Mouse (Mus musculus) bone marrow macrophage, adult 2 months (primary cell): ENCODE results near the gene Arhgap8. TPM values are rescaled to one million over a fixed set of nuclear protein-coding genes. Genes with fewer than 3 reads are reported as not detected.

Experiments
- H3K27ac ChIP-seq: 2 replicates; pipeline ENCODE4 v1.5.1; 2012; ENCODE audit warnings: low read depth, low read length; ENCODE audit not compliant: insufficient read depth
- H3K4me1 ChIP-seq: 2 replicates; pipeline ENCODE4 v1.6.1; 2012; ENCODE audit warnings: low read length; ENCODE audit not compliant: control insufficient read depth, insufficient read depth
- H3K4me3 ChIP-seq: 2 replicates; pipeline ENCODE4 v1.5.1; 2012; ENCODE audit warnings: mild to moderate bottlenecking, low read length, moderate library complexity; ENCODE audit not compliant: insufficient read depth
- CTCF ChIP-seq: IDR thresholded peaks from 2 replicates; pipeline ENCODE4 v1.5.1; 2012; ENCODE audit warnings: low read depth, mild to moderate bottlenecking, low read length, moderate library complexity
- POLR2A ChIP-seq: IDR thresholded peaks from 2 replicates; pipeline ENCODE4 v1.6.1; 2012; ENCODE audit warnings: mild to moderate bottlenecking, low read depth, low read length, borderline replicate concordance
- polyA plus RNA-seq: library from polyadenylated mRNA; stranded (reverse); fragments of >200 nt; gene quantifications from 2 replicates; pipeline ENCODE4 v1.2.4, GENCODE M21; 2012; ENCODE audit not compliant: missing spikeins, insufficient read depth, insufficient read length

The Arhgap8 gene
- polyA plus RNA-seq, 1 experiment, result not detected

DNA sequence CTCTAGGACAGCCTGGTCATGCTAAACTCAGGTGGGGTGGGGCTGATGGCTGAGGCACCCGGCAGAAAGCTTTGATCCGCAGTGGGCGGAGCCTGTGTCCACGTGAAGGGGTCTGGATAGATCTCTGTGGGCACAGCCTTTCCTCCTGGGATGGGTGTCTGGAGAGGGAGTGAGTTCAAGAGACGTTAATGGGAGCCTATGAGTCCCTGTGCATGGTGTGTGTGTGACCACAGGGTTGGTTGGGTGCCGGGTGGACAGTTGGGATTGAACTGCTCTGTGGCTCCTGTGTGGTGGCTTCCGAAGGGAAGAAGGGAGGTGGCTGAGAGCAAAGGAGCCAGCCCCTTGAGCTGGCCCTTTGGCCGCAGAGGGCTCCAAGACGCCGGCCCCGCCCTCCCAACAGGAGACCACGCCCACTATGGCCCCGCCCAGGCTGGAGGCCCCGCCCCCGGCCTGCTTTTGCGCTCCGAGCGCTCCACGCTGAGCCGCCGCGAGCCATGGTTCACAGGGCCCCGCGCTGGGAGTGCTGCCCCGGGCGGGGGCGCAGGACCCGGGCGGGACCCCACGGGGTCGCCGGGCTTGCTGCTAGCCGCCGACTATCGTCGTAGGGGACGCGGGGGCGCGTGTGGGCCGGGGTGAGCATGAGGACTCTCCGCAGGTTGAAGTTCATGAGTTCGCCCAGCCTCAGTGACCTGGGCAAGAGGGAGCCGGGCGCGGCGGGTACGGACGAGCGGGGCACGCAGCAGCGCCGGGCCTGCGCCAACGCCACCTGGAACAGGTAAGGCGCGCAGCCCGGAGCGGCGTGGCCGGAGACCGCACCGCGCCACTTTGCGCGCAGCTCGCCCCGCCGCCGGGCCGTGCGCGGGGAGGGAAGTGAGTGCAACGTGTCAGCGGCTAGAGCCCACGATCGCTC is 39.1 kb upstream of the Arhgap8 start:
- no peak for TF ChIP-seq CTCF
- no peak for TF ChIP-seq POLR2A
- Histone ChIP-seq H3K4me1 (peaks cover 21% of the 10 kb centered on the region), H3K27ac (no peak overlapping the region), H3K4me3 (peak overlapping the region; percentile 89)

DNA sequence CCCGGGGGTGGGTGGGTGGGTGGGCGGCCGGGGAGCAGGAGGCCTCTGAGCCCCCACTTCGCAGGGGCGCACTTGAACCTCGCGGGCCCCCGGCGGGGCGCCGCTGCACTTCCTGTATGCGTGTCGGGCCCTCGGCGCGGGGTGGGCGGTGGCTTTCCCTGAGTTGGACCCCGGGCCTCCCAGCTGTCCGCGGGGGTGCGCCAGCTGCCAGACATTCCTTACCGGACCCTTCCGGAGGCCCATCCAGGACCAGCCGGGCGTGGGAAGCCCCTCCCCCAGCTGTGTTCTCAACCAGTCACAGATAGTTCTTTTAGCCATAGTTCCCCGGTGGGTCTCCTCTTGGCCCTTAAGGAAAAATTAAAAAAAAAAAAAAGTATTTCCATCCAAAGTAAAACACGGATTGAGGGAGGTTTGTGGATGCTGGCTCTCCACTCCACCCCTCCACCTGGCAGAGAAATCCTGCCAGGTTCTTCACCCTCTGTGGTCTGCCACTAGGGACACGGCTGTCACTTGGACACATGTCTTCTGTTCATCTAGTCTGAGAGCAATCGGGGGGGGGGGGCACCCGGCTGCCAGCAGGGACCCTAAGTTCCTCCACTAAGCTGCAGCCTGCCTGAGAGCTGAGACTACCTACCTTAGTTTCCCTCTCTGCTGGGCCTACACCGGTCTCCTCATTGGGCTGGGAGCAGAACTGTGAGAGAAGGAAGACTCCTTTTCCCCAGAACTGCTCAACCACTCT is 38.2 kb upstream of the Arhgap8 start:
- TF ChIP-seq POLR2A (no peak), CTCF (no peak)
- Histone ChIP-seq H3K4me1 (peaks cover 28% of the 10 kb centered on the region), H3K27ac (no peak overlapping the region), H3K4me3 (peak overlapping the region; percentile 89)

DNA sequence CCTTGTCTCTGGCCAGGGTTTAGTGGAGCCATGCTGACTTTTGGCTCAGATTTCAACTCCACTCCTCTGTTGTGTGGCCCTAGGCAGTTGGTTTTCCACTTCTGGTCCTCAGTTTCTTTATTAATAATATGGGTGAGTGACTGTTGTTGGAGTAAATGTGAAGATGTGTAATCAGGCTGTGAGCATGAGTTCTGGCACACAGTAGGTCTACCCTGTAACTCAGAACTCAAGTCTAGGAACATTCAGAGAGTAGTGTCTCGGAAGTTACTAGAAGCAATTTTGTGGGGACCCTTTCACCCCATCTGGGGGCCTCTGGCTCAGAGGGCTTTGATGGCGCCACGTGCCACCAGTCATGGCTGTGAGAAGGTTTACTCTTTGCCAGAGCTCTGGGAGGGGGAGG is 37.6 kb upstream of the Arhgap8 start:
- TF ChIP-seq POLR2A, result no peak
- TF ChIP-seq CTCF, result no peak
- no peak overlapping the region for H3K27ac ChIP-seq
- peaks cover 28% of the 10 kb centered on the region for H3K4me1 ChIP-seq
- H3K4me3 ChIP-seq, result peak overlapping the region; percentile 89

DNA sequence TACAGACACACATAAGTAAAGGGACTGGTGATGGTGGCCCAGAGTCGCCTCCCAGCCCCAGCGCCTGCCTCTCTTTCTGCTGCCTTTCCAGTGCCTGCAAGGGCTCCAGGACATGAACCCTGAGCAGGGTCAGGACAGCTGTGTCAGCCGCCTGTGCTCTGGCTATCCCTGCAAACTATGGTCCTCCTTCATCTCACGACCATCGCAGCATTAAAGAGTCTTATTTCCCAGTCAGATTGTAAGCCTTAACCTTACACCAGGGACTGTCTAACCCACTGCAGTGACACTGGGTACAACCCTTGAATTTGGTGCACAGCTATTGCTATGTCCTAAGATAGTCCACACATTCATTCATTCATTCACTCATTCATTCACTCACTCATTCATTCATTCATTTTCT is 37.0 kb upstream of the Arhgap8 start:
- Histone ChIP-seq H3K27ac (no peak overlapping the region), H3K4me3 (no peak overlapping the region), H3K4me1 (peaks cover 28% of the 10 kb centered on the region)
- TF ChIP-seq CTCF, result no peak
- no peak for TF ChIP-seq POLR2A

DNA sequence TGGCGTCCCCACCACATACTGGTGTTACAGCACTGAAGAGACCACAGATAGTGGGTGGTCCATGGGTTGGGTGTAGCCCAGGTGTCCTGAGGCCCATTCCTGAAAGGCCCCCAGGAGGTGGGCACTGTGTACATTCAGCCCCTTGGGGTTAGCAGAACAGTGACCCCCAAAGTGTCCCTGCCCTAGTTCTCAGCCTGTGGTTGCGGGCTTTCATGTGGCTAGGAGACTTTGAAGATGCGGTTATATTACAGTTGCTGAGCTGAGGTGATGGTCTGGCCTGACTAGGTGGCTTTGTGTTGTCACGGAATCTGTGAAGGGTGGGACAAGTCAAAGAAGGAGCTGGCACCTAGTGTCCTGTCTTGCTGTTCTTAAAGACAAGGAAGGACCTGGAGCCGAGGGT is 35.3 kb upstream of the Arhgap8 start:
- TF ChIP-seq POLR2A (no peak), CTCF (no peak)
- Histone ChIP-seq H3K27ac (no peak overlapping the region), H3K4me3 (no peak overlapping the region), H3K4me1 (peaks cover 28% of the 10 kb centered on the region)

DNA sequence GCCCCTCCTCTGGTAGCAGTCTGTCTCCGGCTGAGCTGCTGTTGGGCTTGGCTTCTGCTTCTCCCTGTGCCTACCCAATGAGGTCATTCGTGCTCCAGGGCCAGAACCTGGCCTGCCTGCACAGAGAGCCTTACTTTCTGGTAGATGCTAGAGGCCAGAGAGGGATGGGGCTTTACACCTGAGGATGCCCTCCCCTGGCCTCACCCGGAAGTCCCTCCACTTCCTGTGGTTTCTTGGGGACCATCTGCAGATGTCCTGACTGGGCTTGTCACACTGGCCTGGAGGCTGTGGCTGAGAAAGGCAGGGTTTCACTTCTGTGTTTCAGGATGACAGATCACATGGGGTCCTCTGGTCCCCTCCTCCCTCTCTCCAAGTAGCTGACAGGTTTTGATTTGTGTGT is 34.4 kb upstream of the Arhgap8 start:
- no peak for TF ChIP-seq POLR2A
- peak; percentile 6; the same call in 1 of the 2 replicates for TF ChIP-seq CTCF
- Histone ChIP-seq H3K4me3 (no peak overlapping the region), H3K4me1 (peaks cover 28% of the 10 kb centered on the region), H3K27ac (no peak overlapping the region)

DNA sequence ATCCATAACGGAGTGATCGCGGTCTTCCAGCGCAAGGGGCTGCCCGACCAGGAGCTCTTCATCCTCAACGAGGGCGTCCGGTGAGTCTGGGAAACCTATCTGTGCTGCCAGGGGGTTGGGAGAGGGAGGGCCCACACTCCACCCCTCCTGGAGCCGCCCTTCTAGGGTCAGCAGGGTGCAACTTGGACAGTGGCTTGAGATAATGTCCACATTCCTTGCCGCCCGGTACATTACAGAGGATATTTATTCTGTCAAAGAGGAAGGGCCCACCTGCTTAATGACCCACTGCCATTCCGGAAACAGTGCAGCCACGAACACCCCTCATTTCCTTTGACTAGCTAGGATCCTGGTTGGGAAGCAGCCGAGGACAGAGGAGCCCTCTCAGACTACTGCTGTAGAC is 31.9 kb upstream of the Arhgap8 start:
- H3K4me1 ChIP-seq, result peaks cover 33% of the 10 kb centered on the region
- H3K27ac ChIP-seq, result no peak overlapping the region
- H3K4me3 ChIP-seq, result no peak overlapping the region
- TF ChIP-seq CTCF (no peak), POLR2A (no peak)

DNA sequence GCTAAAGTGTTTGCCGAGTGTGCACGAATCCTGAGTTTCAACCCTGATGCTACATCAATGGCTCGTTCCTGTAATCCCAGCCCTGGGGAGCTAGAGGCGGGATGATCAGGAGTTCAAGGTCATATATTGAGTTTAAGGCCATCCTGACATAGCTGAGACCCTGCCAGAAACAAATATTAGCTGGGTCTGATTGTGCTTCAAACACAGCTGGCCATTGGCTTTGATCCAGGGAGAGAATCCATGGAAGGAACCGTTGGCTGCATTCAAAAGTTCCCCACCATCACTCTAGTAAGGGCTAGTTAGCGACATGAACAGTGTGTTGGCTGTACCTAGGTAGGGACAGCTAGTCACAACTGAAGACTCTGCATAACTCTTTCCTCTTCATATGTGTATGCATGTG is 30.5 kb upstream of the Arhgap8 start:
- H3K27ac ChIP-seq, result no peak overlapping the region
- H3K4me3 ChIP-seq, result no peak overlapping the region
- TF ChIP-seq POLR2A (no peak), CTCF (no peak)
- H3K4me1 ChIP-seq, result peaks cover 23% of the 10 kb centered on the region

DNA sequence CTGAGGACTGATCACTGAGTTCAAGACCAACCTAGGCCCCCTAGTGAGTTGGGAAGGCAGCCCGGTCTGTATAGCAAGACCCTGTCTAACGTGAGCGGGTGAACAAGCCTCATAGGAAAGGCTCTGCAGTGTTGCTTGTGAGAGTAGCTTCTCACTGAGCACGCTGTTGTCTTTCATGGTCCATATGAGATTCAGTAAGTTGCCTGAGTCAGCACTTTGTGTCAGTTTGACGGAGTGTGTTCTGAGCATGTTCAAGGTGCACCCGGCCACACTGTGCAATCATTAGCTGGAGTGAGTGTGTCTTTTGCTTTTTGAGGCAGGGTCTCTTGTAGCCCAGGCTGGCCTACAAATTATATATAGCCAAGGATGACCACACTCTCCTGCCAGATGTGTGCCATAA is 28.3 kb upstream of the Arhgap8 start:
- Histone ChIP-seq H3K4me3 (no peak overlapping the region), H3K4me1 (peaks cover 5% of the 10 kb centered on the region; the same call in 1 of the 2 replicates), H3K27ac (no peak overlapping the region)
- TF ChIP-seq CTCF, result no peak
- no peak for TF ChIP-seq POLR2A

DNA sequence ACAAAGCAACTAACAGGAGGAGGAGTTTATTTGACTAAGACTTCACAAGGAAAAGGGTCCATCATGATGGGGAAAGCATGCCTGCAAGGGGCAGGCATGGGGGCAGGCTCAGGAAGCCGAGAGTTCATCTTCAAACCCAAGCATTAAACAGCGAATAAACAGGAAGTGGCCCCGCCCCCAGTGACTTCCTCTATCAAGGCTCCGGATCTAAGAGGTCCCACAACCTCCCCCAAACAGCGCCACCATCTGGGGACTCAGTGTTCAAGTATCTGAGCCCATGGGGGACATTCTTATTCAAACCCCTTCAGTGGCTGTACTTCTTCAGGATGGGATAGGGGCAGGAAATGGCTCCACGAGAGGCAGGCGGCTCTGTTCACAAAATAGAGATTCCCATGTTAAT is 27.2 kb upstream of the Arhgap8 start:
- TF ChIP-seq CTCF, result 0 out of 2 replicates have a peak, but pooled peaks have one; percentile 42
- TF ChIP-seq POLR2A, result no peak
- peaks cover 5% of the 10 kb centered on the region; the same call in 1 of the 2 replicates for H3K4me1 ChIP-seq
- H3K4me3 ChIP-seq, result no peak overlapping the region
- H3K27ac ChIP-seq, result no peak overlapping the region

DNA sequence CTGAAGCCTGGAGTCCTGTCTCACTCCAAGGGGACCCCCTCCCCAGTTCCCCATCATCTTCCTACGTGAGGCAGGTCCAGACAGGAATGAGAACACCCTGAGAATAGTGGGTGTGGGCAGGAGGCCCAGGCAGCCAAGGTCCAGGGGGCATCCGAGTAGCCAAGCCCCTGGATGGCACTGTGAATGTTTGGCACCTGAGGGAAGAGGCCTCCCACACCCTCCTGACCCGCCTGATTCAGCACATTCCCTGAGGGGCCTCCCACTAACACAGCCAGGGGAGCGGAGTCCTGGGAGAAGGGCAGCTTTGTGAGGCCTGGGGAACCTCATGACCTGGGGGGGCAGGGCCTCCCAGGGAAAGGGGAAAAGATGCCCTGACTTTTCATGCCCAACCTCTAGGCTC is 23.8 kb upstream of the Arhgap8 start:
- no peak for TF ChIP-seq CTCF
- no peak for TF ChIP-seq POLR2A
- no peak overlapping the region for H3K4me3 ChIP-seq
- H3K27ac ChIP-seq, result no peak overlapping the region

More for the DNA sequence above, 23.8 kb upstream of the Arhgap8 start:
- H3K4me1 ChIP-seq, result peaks cover 5% of the 10 kb centered on the region; the same call in 1 of the 2 replicates
